Mouse (Mus musculus) MEL (cell line): ENCODE data around the gene Retn. TPM values are rescaled to one million over a fixed set of nuclear protein-coding genes. Genes with fewer than 3 reads are reported as not detected.

ENCODE experiments used
- DNase-seq: peaks from one replicate; pipeline ENCODE4 v3.0.0; 2011; ENCODE audit warnings: low read depth, low spot score
- H3K27ac ChIP-seq: 2 replicates; pipeline ENCODE4 v1.5.1; 2012; ENCODE audit warnings: low read depth, mild to moderate bottlenecking, control low read depth, low read length, moderate library complexity; ENCODE audit not compliant: control insufficient read depth
- H3K27me3 ChIP-seq, 2 experiments: fragments of 150-350 bp in 1 of 2; sonication (generic) in 1 of 2; 2 replicates each; pipeline ENCODE4 v1.6.1; 2012; ENCODE audit warnings: low read length in 2 of 2, mild to moderate bottlenecking in 2 of 2, improper control_type of control experiment in 1 of 2, moderate library complexity in 1 of 2; ENCODE audit not compliant: insufficient read depth in 2 of 2, control insufficient read depth in 1 of 2
- H3K36me3 ChIP-seq, 2 experiments: 2 replicates each; pipeline ENCODE4 v1.6.1; 2012 to 2014; ENCODE audit warnings: low read length in 2 of 2, improper control_type of control experiment in 1 of 2, inconsistent platforms in 1 of 2, mild to moderate bottlenecking in 1 of 2; ENCODE audit not compliant: insufficient read depth in 2 of 2, control insufficient read depth in 1 of 2
- H3K4me1 ChIP-seq, 2 experiments: fragments of 150-350 bp in 1 of 2; sonication (generic) in 1 of 2; 2 replicates each; pipeline ENCODE4 v1.6.1; 2012; ENCODE audit warnings: low read length in 2 of 2, improper control_type of control experiment in 1 of 2, mild to moderate bottlenecking in 1 of 2; ENCODE audit not compliant: insufficient read depth in 2 of 2, control insufficient read depth in 1 of 2
- H3K4me3 ChIP-seq, 2 experiments: fragments of 150-350 bp in 1 of 2; sonication (generic) in 1 of 2; 2 replicates each; pipeline ENCODE4 v1.5.1; 2012; ENCODE audit warnings: low read depth in 2 of 2, low read length in 2 of 2, mild to moderate bottlenecking in 2 of 2, moderate library complexity in 2 of 2, control low read depth in 1 of 2, improper control_type of control experiment in 1 of 2; ENCODE audit not compliant: control insufficient read depth in 1 of 2, insufficient read depth in 1 of 2
- H3K79me2 ChIP-seq: 2 replicates; pipeline ENCODE4 v1.6.1; 2012; ENCODE audit warnings: mild to moderate bottlenecking, low read length, moderate library complexity; ENCODE audit not compliant: control insufficient read depth, poor library complexity, insufficient read depth
- H3K9ac ChIP-seq: 2 replicates; pipeline ENCODE4 v1.6.1; 2012; ENCODE audit warnings: low read depth, mild to moderate bottlenecking, control low read depth, low read length, moderate library complexity; ENCODE audit not compliant: control insufficient read depth, poor library complexity, severe bottlenecking
- H3K9me3 ChIP-seq: fragments of 150-350 bp; sonication (generic); replicated peaks from 2 replicates; pipeline ENCODE4 v1.6.1; 2012; ENCODE audit warnings: mild to moderate bottlenecking, low read length, improper control_type of control experiment, moderate library complexity; ENCODE audit not compliant: insufficient read depth
- E2F4 ChIP-seq: IDR thresholded peaks from 2 replicates; pipeline ENCODE4 v1.6.1; 2011; ENCODE audit warnings: low read depth, low read length, improper control_type of control experiment, borderline replicate concordance
- GABPA ChIP-seq: IDR thresholded peaks from 2 replicates; pipeline ENCODE4 v1.6.1; 2012; ENCODE audit warnings: low read depth, mild to moderate bottlenecking, inconsistent platforms, low read length, improper control_type of control experiment, moderate library complexity
- GATA1 ChIP-seq: IDR thresholded peaks from 2 replicates; pipeline ENCODE4 v1.6.1; 2011; ENCODE audit warnings: low read depth, low read length, improper control_type of control experiment
- HCFC1 ChIP-seq: IDR thresholded peaks from 2 replicates; pipeline ENCODE4 v1.6.1; 2012; ENCODE audit warnings: low read depth, mild to moderate bottlenecking, inconsistent platforms, low read length, improper control_type of control experiment, moderate library complexity
- KAT2A ChIP-seq: conservative IDR thresholded peaks from 2 replicates; pipeline ENCODE4 v1.6.1; 2012; ENCODE audit warnings: low read depth, low read length, improper control_type of control experiment, inconsistent platforms
- MXI1 ChIP-seq: IDR thresholded peaks from 2 replicates; pipeline ENCODE4 v1.6.1; 2011; ENCODE audit warnings: mild to moderate bottlenecking, low read depth, low read length, improper control_type of control experiment
- MYB ChIP-seq: IDR thresholded peaks from 2 replicates; pipeline ENCODE4 v1.6.1; 2011; ENCODE audit warnings: mild to moderate bottlenecking, low read depth, low read length, improper control_type of control experiment
- MYC ChIP-seq: IDR thresholded peaks from 2 replicates; pipeline ENCODE4 v1.6.1; 2011; ENCODE audit warnings: low read depth, mild to moderate bottlenecking, low read length, improper control_type of control experiment, moderate library complexity
- POLR2AphosphoS2 ChIP-seq: IDR thresholded peaks from 2 replicates; pipeline ENCODE4 v1.6.1; 2011; ENCODE audit warnings: low read length, improper control_type of control experiment
- POLR2AphosphoS5 ChIP-seq: IDR thresholded peaks from 2 replicates; pipeline ENCODE4 v1.6.1; 2012; ENCODE audit warnings: low read depth, borderline replicate concordance, mild to moderate bottlenecking, inconsistent platforms, low read length, moderate library complexity, mixed read lengths
- SIN3A ChIP-seq: IDR thresholded peaks from 2 replicates; pipeline ENCODE4 v1.6.1; 2012; ENCODE audit warnings: low read length, improper control_type of control experiment, inconsistent platforms
- SMC3 ChIP-seq: IDR thresholded peaks from 2 replicates; pipeline ENCODE4 v1.6.1; 2011; ENCODE audit warnings: low read depth, low read length, improper control_type of control experiment
- TAL1 ChIP-seq: IDR thresholded peaks from 2 replicates; pipeline ENCODE4 v1.6.1; 2012; ENCODE audit warnings: mild to moderate bottlenecking, inconsistent platforms, low read length, moderate library complexity, mixed read lengths
- TBP ChIP-seq: IDR thresholded peaks from 2 replicates; pipeline ENCODE4 v1.8.0; 2011; ENCODE audit warnings: low read depth, low read length, improper control_type of control experiment
- TCF12 ChIP-seq: IDR thresholded peaks from 2 replicates; pipeline ENCODE4 v1.6.1; 2014; ENCODE audit warnings: low read depth, mild to moderate bottlenecking, inconsistent platforms, low read length, improper control_type of control experiment, moderate library complexity
- USF1 ChIP-seq: IDR thresholded peaks from 2 replicates; pipeline ENCODE4 v1.6.1; 2014; ENCODE audit warnings: low read depth, mild to moderate bottlenecking, inconsistent platforms, low read length, improper control_type of control experiment, moderate library complexity
- ZC3H11A ChIP-seq: IDR thresholded peaks from 2 replicates; pipeline ENCODE4 v1.6.1; 2012; ENCODE audit warnings: low read depth, mild to moderate bottlenecking, inconsistent platforms, low read length, improper control_type of control experiment
- ZMIZ1 ChIP-seq: IDR thresholded peaks from 2 replicates; pipeline ENCODE4 v1.6.1; 2012; ENCODE audit warnings: low read depth, mild to moderate bottlenecking, inconsistent platforms, low read length, improper control_type of control experiment, moderate library complexity
- polyA plus RNA-seq, 2 experiments: library from polyadenylated mRNA; stranded (reverse) in 1 of 2; unstranded in 1 of 2; fragments of >175 nt in 1 of 2; fragments of >200 nt in 1 of 2; gene quantifications; 2 replicates each; pipeline versions ENCODE4 v1.2.1 to v1.2.4; 2012; ENCODE audit warnings: low replicate concordance in 2 of 2, low read depth in 1 of 2; ENCODE audit not compliant: insufficient read length in 2 of 2, insufficient read depth in 1 of 2, missing spikeins in 1 of 2
- total RNA-seq: library from RNA; depleted of rRNA; stranded (reverse); fragments of 300-350 nt; gene quantifications from 2 replicates; pipeline ENCODE4 v1.2.3, GENCODE M21; 2012

The Retn gene
- total and polyA plus RNA-seq, 3 experiments = 0.23 to 1.1 TPM; not detected in 1

DNA sequence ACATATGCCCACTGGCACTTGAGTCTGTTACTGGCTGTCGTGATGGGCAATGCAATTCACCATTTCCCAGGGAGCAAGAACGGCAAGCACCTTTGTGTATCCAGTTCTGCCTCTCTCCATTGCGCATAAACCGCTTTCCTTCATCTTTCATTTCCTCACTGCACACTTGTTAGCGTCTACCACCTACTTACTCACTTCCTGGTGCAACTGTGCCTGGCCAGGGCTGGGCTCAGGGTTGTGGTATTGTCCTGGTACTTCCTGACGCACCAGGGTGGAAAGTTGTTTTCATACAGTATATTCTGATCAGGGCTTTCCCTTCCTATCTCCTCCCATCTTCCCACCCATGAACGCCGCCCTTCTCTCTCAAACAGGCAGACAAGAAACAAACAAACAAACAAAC lies 5.3 kb downstream of the Retn start:
- no peak overlapping the region for H3K4me3 ChIP-seq
- H3K79me2 ChIP-seq = no peaks in the 10 kb centered on the region
- TF ChIP-seq MXI1 = no peak
- TF ChIP-seq KAT2A = no peak
- TF ChIP-seq TAL1 = no peak
- TF ChIP-seq POLR2AphosphoS5 = no peak
- no peak for TF ChIP-seq GATA1
- no peak for DNase-seq
- H3K27me3 ChIP-seq = no peaks in the 10 kb centered on the region; a peak in 2 of 4 replicates
- H3K27ac ChIP-seq = no peak overlapping the region
- H3K36me3 ChIP-seq = peaks cover 0 to 4% of the 10 kb centered on the region in 2 experiments; a peak in 2 of 4 replicates
- H3K4me1 ChIP-seq = peaks cover 0 to 10% of the 10 kb centered on the region in 2 experiments; a peak in 1 of 4 replicates
- H3K9me3 ChIP-seq = no peaks in the 10 kb centered on the region
- no peak overlapping the region for H3K9ac ChIP-seq

- Histone ChIP-seq H3K79me2 (no peaks in the 10 kb centered on the region), H3K4me3 (no peak overlapping the region), H3K27me3 (peaks cover 0 to 4% of the 10 kb centered on the region in 2 experiments; a peak in 1 of 4 replicates), H3K9me3 (no peaks in the 10 kb centered on the region), H3K27ac (no peak overlapping the region), H3K4me1 (peaks cover 0 to 10% of the 10 kb centered on the region in 2 experiments; a peak in 1 of 4 replicates), H3K9ac (peak overlapping the region; percentile 21), H3K36me3 (peaks cover 0 to 4% of the 10 kb centered on the region in 2 experiments; a peak in 2 of 4 replicates)
- no peak for TF ChIP-seq ZMIZ1
- TF ChIP-seq GABPA = no peak
- TF ChIP-seq HCFC1 = no peak
- no peak for TF ChIP-seq SMC3
- no peak for TF ChIP-seq ZC3H11A
- 0 out of 2 replicates have a peak, but pooled peaks have one; percentile 24 for TF ChIP-seq GATA1
- TF ChIP-seq E2F4 = no peak
- no peak for TF ChIP-seq SIN3A
- TF ChIP-seq MYC = 0 out of 2 replicates have a peak, but pooled peaks have one; percentile 53
- no peak for TF ChIP-seq TBP
- TF ChIP-seq TCF12 = no peak
- TF ChIP-seq USF1 = no peak
- TF ChIP-seq MYB = no peak
- TF ChIP-seq POLR2AphosphoS2 = no peak
- peak; percentile 66 for DNase-seq
Measured at GRCm38 (mm10) chr8:3664405-3664804, 8.8 kb downstream of the Retn start.
